Comparison of ENCODE assay signal across 8 mouse cellular contexts in genomic region chr11:69800392-69801197, GRCm38 (mm10). TPM values are rescaled to one million over a fixed set of nuclear protein-coding genes. Genes with fewer than 3 reads are reported as not detected.
A peak's percentile ranks its signal among the peaks of the same experiment; 100 is the strongest.
DNase-seq lines count a peak whose midpoint lies in the region; ATAC-seq and TF ChIP-seq lines count a peak whose summit lies in the region.

No protein-coding gene starts in this region.

- H3K4me3 ChIP-seq in CH12.LX (replicated peaks in 1 of 3; ENCODE audit: low read depth in 2 of 3, low read length in 2 of 3, poor library complexity in 1 of 3): peak overlapping the region; percentile 41 to 64 (median 49)
- peak overlapping the region; percentile 57 for H3K4me3 ChIP-seq in embryonic facial prominence, embryonic 12.5 days
- H3K4me3 ChIP-seq in hindbrain, embryonic 10.5 days: peak overlapping the region; percentile 66
- H3K4me3 ChIP-seq in midbrain, embryonic 14.5 days (replicated peaks; ENCODE audit: low read depth, low read length): peak overlapping the region; percentile 59

- ATAC-seq in embryonic facial prominence, embryonic 12.5 days (ENCODE audit: insufficient number of reproducible peaks, insufficient read depth, low FRiP score, low TSS enrichment): peak; percentile 74
- ATAC-seq in midbrain, embryonic 14.5 days (ENCODE audit: low FRiP score, low TSS enrichment): peak; percentile 82
- ATAC-seq in monocyte, adult 5-6 weeks (replicated peaks; ENCODE audit: insufficient number of reproducible peaks, low FRiP score, low TSS enrichment, poor library complexity, severe bottlenecking): no peak

- H3K79me2 ChIP-seq in CH12.LX (replicated peaks; ENCODE audit: control insufficient read depth, extremely low read depth, insufficient read depth, poor library complexity, severe bottlenecking): no peaks in the 10 kb centered on the region

- no peak; the same call in 1 of the 2 replicates for TF ChIP-seq POLR2A in CH12.LX (IDR thresholded peaks at IDR 0.05; ENCODE audit: low read depth, low read length)

- H3K4me2 ChIP-seq in CH12.LX (ENCODE audit: insufficient read depth, low read depth, poor library complexity, severe bottlenecking): no peak overlapping the region
- H3K4me2 ChIP-seq in embryonic facial prominence, embryonic 12.5 days (replicated peaks): peak overlapping the region; percentile 90
- H3K4me2 ChIP-seq in midbrain, embryonic 14.5 days (ENCODE audit: low read length): peak overlapping the region; percentile 97

- H3K27ac ChIP-seq in CH12.LX (ENCODE audit: insufficient read depth, low read depth): peak overlapping the region; percentile 8; the same call in 1 of the 2 replicates
- H3K27ac ChIP-seq in embryonic facial prominence, embryonic 12.5 days: peak overlapping the region; percentile 83
- H3K27ac ChIP-seq in hindbrain, embryonic 10.5 days: peak overlapping the region; percentile 96
- H3K27ac ChIP-seq in midbrain, embryonic 14.5 days (replicated peaks; ENCODE audit: low read depth, low read length): peak overlapping the region; percentile 95

- dilution Hi-C loops in CH12.LX (cut with MboI; ENCODE audit: extremely low pct_ligation_motif_present, extremely low pct_unique_long_range_greater_than_20kb, low sequenced_read_pairs): no loop called here

- in situ Hi-C loops in CH12.LX (cut with MboI; ENCODE audit: low pct_ligation_motif_present, low pct_unique_long_range_greater_than_20kb, low sequenced_read_pairs): loop anchor here (5.0 kb wide), 1 partner anchor 77 kb away; the partner anchor contains the start of gene Tmem95

- peaks cover 12 to 64% of the 10 kb centered on the region in 2 experiments for H3K4me1 ChIP-seq in CH12.LX (ENCODE audit: control insufficient read depth in 1 of 2, insufficient read depth in 2 of 2)
- H3K4me1 ChIP-seq in embryonic facial prominence, embryonic 12.5 days: peaks cover 54% of the 10 kb centered on the region
- H3K4me1 ChIP-seq in hindbrain, embryonic 10.5 days (replicated peaks): peaks cover 77% of the 10 kb centered on the region
- peaks cover 51% of the 10 kb centered on the region for H3K4me1 ChIP-seq in midbrain, embryonic 14.5 days (ENCODE audit: control insufficient read depth, insufficient read depth, low read length)

- no peak for TF ChIP-seq CTCF in CH12.LX (conservative IDR thresholded peaks at IDR 0.05 in 1 of 2, IDR thresholded peaks at IDR 0.05 in 1 of 2; ENCODE audit: low read depth in 2 of 2, low read length in 2 of 2)

- TF ChIP-seq EP300 in CH12.LX (IDR thresholded peaks at IDR 0.05; ENCODE audit: low read length): no peak

- peak; percentile 77 to 78 for DNase-seq in adrenal gland, adult (ENCODE audit: inconsistent age in 2 of 2, low spot score in 1 of 2)
- DNase-seq in adrenal gland, postnatal 4 days (ENCODE audit: low spot score in 2 of 2): no peak
- DNase-seq in CH12.LX (ENCODE audit: extremely low read depth): peak; percentile 45
- peak; percentile 86 for DNase-seq in hindbrain, embryonic 10.5 days (ENCODE audit: low spot score)
- peak; percentile 40 to 47 for DNase-seq in layer of hippocampus, postnatal 25 days (ENCODE audit: extremely low spot score in 1 of 2, low spot score in 1 of 2)
- peak; percentile 90 for DNase-seq in midbrain, embryonic 14.5 days

- H3K9ac ChIP-seq in CH12.LX (ENCODE audit: insufficient read depth, low read depth): no peak overlapping the region
- H3K9ac ChIP-seq in embryonic facial prominence, embryonic 12.5 days: peak overlapping the region; percentile 68
- H3K9ac ChIP-seq in midbrain, embryonic 14.5 days (replicated peaks; ENCODE audit: low read length): peak overlapping the region; percentile 62

- under 1% methylated on average over 36 of the region's 36 CpGs for WGBS in embryonic facial prominence, embryonic 12.5 days
- WGBS in hindbrain, embryonic 10.5 days: under 1% methylated on average over 36 of the region's 36 CpGs
- 1% methylated on average over 36 of the region's 36 CpGs for WGBS in midbrain, embryonic 14.5 days

- H3K36me3 ChIP-seq in CH12.LX (replicated peaks in 1 of 2; ENCODE audit: control insufficient read depth in 1 of 2, insufficient read depth in 1 of 2, low read length in 1 of 2): no peaks in the 10 kb centered on the region
- H3K36me3 ChIP-seq in embryonic facial prominence, embryonic 12.5 days: no peaks in the 10 kb centered on the region
- H3K36me3 ChIP-seq in hindbrain, embryonic 10.5 days: no peaks in the 10 kb centered on the region
- H3K36me3 ChIP-seq in midbrain, embryonic 14.5 days (ENCODE audit: control insufficient read depth, insufficient read depth, low read length): no peaks in the 10 kb centered on the region

- H3K27me3 ChIP-seq in CH12.LX (replicated peaks): peaks cover 43% of the 10 kb centered on the region
- peaks cover 77% of the 10 kb centered on the region for H3K27me3 ChIP-seq in embryonic facial prominence, embryonic 12.5 days
- H3K27me3 ChIP-seq in hindbrain, embryonic 10.5 days (ENCODE audit: insufficient read depth, poor library complexity, severe bottlenecking): peaks cover 99% of the 10 kb centered on the region
- peaks cover 31% of the 10 kb centered on the region for H3K27me3 ChIP-seq in midbrain, embryonic 14.5 days (ENCODE audit: control insufficient read depth, insufficient read depth, low read length)

- TF ChIP-seq RAD21 in CH12.LX (IDR thresholded peaks at IDR 0.05; ENCODE audit: low read depth, low read length): no peak

- peaks cover 19% of the 10 kb centered on the region for H3K9me3 ChIP-seq in CH12.LX (replicated peaks; ENCODE audit: low read length)
- H3K9me3 ChIP-seq in embryonic facial prominence, embryonic 12.5 days: no peaks in the 10 kb centered on the region
- H3K9me3 ChIP-seq in hindbrain, embryonic 10.5 days: no peaks in the 10 kb centered on the region
- no peaks in the 10 kb centered on the region for H3K9me3 ChIP-seq in midbrain, embryonic 14.5 days (ENCODE audit: control insufficient read depth, low read length)

TF ChIP-seq in CH12.LX, 34 proteins besides CTCF, POLR2A, EP300 and RAD21 (continues in another document):
- TF ChIP-seq MAX (IDR thresholded peaks at IDR 0.05; ENCODE audit: low read length) (peak; percentile 20; the same call in 1 of the 2 replicates), TCF12 (IDR thresholded peaks at IDR 0.05; ENCODE audit: low read depth, low read length) (0 out of 2 replicates have a peak, but pooled peaks have one; percentile 3), IRF4 (IDR thresholded peaks at IDR 0.05; ENCODE audit: low read depth, low read length) (no peak)

RNA-seq across cellular contexts. Expression of gene Fgf11, which starts 1.1 kb away (rescaled TPM):
- total RNA-seq in adrenal gland, postnatal 4 days (2021): 1 to 10 TPM; 3.4 to 4.8 TPM
- 0.92 and 0.93 TPM in 2 replicates for total RNA-seq in CH12.LX (2012; rRNA removed)
- total RNA-seq in CH12.LX (2014; rRNA removed): 1.6 and 1.8 TPM in 2 replicates
- 3.7 and 3.9 TPM in 2 replicates for polyA plus RNA-seq in CH12.LX (2012; ENCODE audit: insufficient read length, low read depth)
- 1.7 and 2.2 TPM in 2 replicates for polyA plus RNA-seq in embryonic facial prominence, embryonic 12.5 days (2016; fragmentation: Nextera tagmentation; extraction: Ambion mirVana)
- polyA plus RNA-seq in hindbrain, embryonic 10.5 days (2016; fragmentation: Nextera tagmentation; extraction: Ambion mirVana): 0.76 and 1.8 TPM in 2 replicates
- 10 to 100 TPM; 28.3 to 33.3 TPM for total RNA-seq in layer of hippocampus, postnatal 25 days (2021)
- 3.2 and 3.6 TPM in 2 replicates for polyA plus RNA-seq in midbrain, embryonic 14.5 days (2014; fragmentation: Nextera tagmentation; extraction: Ambion mirVana)
- 0.64 TPM in 1 of 3 replicates, not detected in the others for total RNA-seq in monocyte, adult 5-6 weeks (2017)

RNA-seq across cellular contexts. Expression of gene Tmem102, which starts 4.8 kb away (rescaled TPM):
- 1 to 10 TPM in 1 of 2 experiments, under 1 TPM in 1; 0.76 to 1.4 TPM for total RNA-seq in adrenal gland, postnatal 4 days (2021)
- 0.08 TPM in 2 replicates for total RNA-seq in CH12.LX (2012; rRNA removed)
- not detected in 2 replicates for total RNA-seq in CH12.LX (2014; rRNA removed)
- polyA plus RNA-seq in CH12.LX (2012; ENCODE audit: insufficient read length, low read depth): 0.16 TPM in 1 of 2 replicates, not detected in the other
- 2.9 and 3.0 TPM in 2 replicates for polyA plus RNA-seq in embryonic facial prominence, embryonic 12.5 days (2016; fragmentation: Nextera tagmentation; extraction: Ambion mirVana)
- 1.3 and 1.5 TPM in 2 replicates for polyA plus RNA-seq in hindbrain, embryonic 10.5 days (2016; fragmentation: Nextera tagmentation; extraction: Ambion mirVana)
- not detected for total RNA-seq in layer of hippocampus, postnatal 25 days (2021)
- polyA plus RNA-seq in midbrain, embryonic 14.5 days (2014; fragmentation: Nextera tagmentation; extraction: Ambion mirVana): 0.58 and 0.82 TPM in 2 replicates
- total RNA-seq in monocyte, adult 5-6 weeks (2017): not detected in 3 replicates

RNA-seq across cellular contexts. Expression of gene Chrnb1, which starts 4.9 kb away (rescaled TPM):
- 1 to 10 TPM; 3.6 to 4.0 TPM for total RNA-seq in adrenal gland, postnatal 4 days (2021)
- total RNA-seq in CH12.LX (2012; rRNA removed) (2.1 and 2.2 TPM in 2 replicates), CH12.LX (2014; rRNA removed) (1.9 TPM in 2 replicates)
- polyA plus RNA-seq in CH12.LX (2012; ENCODE audit: insufficient read length, low read depth): 5.9 and 6.6 TPM in 2 replicates
- 11.1 and 11.9 TPM in 2 replicates for polyA plus RNA-seq in embryonic facial prominence, embryonic 12.5 days (2016; fragmentation: Nextera tagmentation; extraction: Ambion mirVana)
- 1.6 and 2.2 TPM in 2 replicates for polyA plus RNA-seq in hindbrain, embryonic 10.5 days (2016; fragmentation: Nextera tagmentation; extraction: Ambion mirVana)
- total RNA-seq in layer of hippocampus, postnatal 25 days (2021): 1 to 10 TPM in 1 of 2 experiments, under 1 TPM in 1; 0.79 to 1.1 TPM
- 0.80 and 1.3 TPM in 2 replicates for polyA plus RNA-seq in midbrain, embryonic 14.5 days (2014; fragmentation: Nextera tagmentation; extraction: Ambion mirVana)
- 2.3 to 5.8 TPM (median 2.7 TPM) in 3 replicates for total RNA-seq in monocyte, adult 5-6 weeks (2017)

RNA-seq across cellular contexts. Expression of gene Gm39566, which starts 14.5 kb away (rescaled TPM):
- not detected for total RNA-seq in adrenal gland, postnatal 4 days (2021)
- total RNA-seq in CH12.LX (2012; rRNA removed) (not detected in 2 replicates), CH12.LX (2014; rRNA removed) (not detected in 2 replicates)
- polyA plus RNA-seq in CH12.LX (2012; ENCODE audit: insufficient read length, low read depth): not detected in 2 replicates
- not detected in 2 replicates for polyA plus RNA-seq in embryonic facial prominence, embryonic 12.5 days (2016; fragmentation: Nextera tagmentation; extraction: Ambion mirVana)
- not detected in 2 replicates for polyA plus RNA-seq in hindbrain, embryonic 10.5 days (2016; fragmentation: Nextera tagmentation; extraction: Ambion mirVana)
- not detected for total RNA-seq in layer of hippocampus, postnatal 25 days (2021)
- not detected in 2 replicates for polyA plus RNA-seq in midbrain, embryonic 14.5 days (2014; fragmentation: Nextera tagmentation; extraction: Ambion mirVana)
- total RNA-seq in monocyte, adult 5-6 weeks (2017): not detected in 3 replicates

RNA-seq across cellular contexts. Expression of gene Spem2, which starts 17.7 kb away (rescaled TPM):
- not detected for total RNA-seq in adrenal gland, postnatal 4 days (2021)
- total RNA-seq in CH12.LX (2012; rRNA removed) (not detected in 2 replicates), CH12.LX (2014; rRNA removed) (not detected in 2 replicates)
- polyA plus RNA-seq in CH12.LX (2012; ENCODE audit: insufficient read length, low read depth): not detected in 2 replicates
- not detected in 2 replicates for polyA plus RNA-seq in embryonic facial prominence, embryonic 12.5 days (2016; fragmentation: Nextera tagmentation; extraction: Ambion mirVana)
- not detected in 2 replicates for polyA plus RNA-seq in hindbrain, embryonic 10.5 days (2016; fragmentation: Nextera tagmentation; extraction: Ambion mirVana)
- total RNA-seq in layer of hippocampus, postnatal 25 days (2021): not detected
- not detected in 2 replicates for polyA plus RNA-seq in midbrain, embryonic 14.5 days (2014; fragmentation: Nextera tagmentation; extraction: Ambion mirVana)
- total RNA-seq in monocyte, adult 5-6 weeks (2017): 0.29 TPM in 1 of 3 replicates, not detected in the others

Comparison
In these comparisons a context has a peak if more than half of its experiments do, and no peak if none do; other contexts are left out.
1. DNase-seq: peak in adrenal gland, adult (2 of 2), CH12.LX (single experiment), hindbrain, embryonic 10.5 days (single experiment), layer of hippocampus, postnatal 25 days (2 of 2) and midbrain, embryonic 14.5 days (single experiment); none in adrenal gland, postnatal 4 days (0 of 2).
2. H3K27ac ChIP-seq: peak in every context shown above with its lines; median percentile 96 in hindbrain, embryonic 10.5 days; 95 in midbrain, embryonic 14.5 days; 83 in embryonic facial prominence, embryonic 12.5 days; 8 in CH12.LX.
3. RNA of gene Fgf11, which starts 1.1 kb away (total RNA-seq): 28.3 to 33.3 TPM in layer of hippocampus, postnatal 25 days; 3.4 to 4.8 TPM in adrenal gland, postnatal 4 days, 0.92 to 1.8 TPM in CH12.LX and 0.64 TPM in monocyte, adult 5-6 weeks; every median in the first group is over 4 times any median in the second.
4. Peak in every context shown above with its lines, with median percentiles within 50 percentile points of each other: H3K4me3 ChIP-seq.